Mouse (Mus musculus): Measurements from ENCODE around the gene P3h3.
A peak's percentile ranks its signal among the peaks of the same experiment; 100 is the strongest.
"Not testable (repeated sequence)": the region's sequence is repeated elsewhere in the genome, so short reads cannot be mapped to it uniquely, and the experiment has no call there.

Gene P3h3

GRCm38 (mm10) chr6:124829799-124830700 lies 27.5 kb downstream of the P3h3 start:
- DNase-seq = peak; percentile 98

DNA sequence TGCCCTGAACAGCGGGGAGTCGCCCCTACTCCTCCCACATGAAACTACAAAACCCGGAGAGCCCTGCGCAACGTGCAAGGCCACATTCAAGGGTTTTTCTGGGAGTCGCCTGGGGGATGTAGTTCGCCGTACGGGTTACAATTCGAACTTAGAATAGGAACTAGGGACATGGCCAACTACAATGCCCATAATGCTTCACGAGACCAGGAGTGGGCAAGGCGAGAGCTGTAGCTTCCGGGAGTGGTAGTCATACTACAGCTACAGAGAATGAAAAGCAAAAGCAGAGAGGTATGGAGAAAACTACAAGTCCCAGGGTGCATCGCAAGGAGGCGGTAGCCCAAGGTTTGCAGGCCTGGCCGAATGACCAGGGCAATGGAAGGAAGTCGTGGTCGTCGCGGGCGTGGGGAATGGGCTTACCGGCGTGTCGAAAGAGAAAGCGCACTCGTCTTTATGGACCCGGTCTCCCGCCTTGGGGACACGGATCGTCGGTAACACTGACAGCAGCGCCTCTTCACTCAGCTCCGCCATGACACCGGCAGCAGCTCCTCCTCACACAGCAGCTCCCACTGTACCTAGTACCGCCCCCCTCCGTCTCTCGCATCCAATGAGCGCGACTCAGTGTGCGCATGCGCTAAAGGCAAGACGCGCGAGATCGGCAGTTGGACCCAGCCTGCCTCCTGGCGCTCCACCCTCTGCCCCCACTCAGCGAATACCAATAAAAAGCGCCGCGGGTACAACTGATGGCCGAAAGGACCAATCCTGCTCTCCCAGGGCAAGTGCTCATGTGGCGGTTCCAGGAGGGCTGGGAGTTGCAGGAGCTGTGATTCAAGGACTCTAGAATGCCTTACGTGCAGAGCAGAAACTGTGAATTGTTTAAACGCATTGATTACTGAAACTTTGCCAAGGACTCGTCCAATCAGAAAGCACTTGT lies 28.4 kb downstream of the P3h3 start, which contains the start of the genes Usp5 and Cdca3:
Gene Usp5 (minus strand): TSS at position 617 of the 931 bp plus-strand sequence.
Gene Cdca3 (plus strand): TSS at position 680 of the 931 bp plus-strand sequence.
- peak; percentile 100 for DNase-seq

- peak; percentile 72 for DNase-seq
These were observed 29.4 kb downstream of the P3h3 start for GRCm38 (mm10) chr6:124828101-124828592.

- DNase-seq = no peak
These were observed 35.5 kb downstream of the P3h3 start for GRCm38 (mm10) chr6:124822049-124822448.

DNA sequence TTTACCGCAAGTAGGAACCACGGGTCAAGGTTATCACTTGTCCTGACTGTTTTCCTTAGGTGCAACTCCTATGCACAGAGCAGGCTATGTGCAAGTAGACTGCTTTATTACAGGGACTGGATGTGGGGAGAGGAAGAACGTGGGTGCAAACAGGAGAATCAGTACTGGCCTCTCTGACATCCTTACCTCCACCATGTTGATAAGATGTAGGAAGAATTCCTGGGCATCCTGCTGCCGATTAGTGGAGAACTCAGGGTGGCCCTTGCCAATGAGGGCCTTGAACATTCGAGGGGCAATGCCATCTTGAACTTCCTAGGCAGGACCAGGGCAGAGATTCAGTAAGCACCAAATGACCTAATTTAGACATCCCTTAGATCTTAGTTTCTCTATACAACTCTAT lies 36.7 kb downstream of the P3h3 start:
- no peak for DNase-seq

DNA sequence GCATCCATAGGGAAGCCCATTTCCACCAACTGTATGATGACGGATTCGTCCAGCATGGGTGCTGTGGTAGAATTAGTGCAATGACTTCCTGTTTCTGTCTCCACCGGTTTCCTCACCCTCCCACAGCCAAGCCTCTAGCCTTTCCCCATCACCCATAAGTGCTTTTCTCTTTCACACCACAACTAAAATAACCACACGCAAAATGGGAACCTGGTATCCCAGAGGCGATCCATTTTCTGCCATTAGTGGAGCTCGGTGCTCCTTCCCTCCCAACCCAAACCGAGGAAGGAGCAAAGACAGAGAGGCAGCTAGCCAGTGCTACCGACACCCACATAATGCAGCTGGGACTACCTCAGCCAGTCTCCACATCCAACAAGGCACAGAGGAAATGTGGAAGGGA lies 39.6 kb downstream of the P3h3 start:
- no peak for DNase-seq

- no peak for DNase-seq
These were observed 40.0 kb downstream of the P3h3 start for GRCm38 (mm10) chr6:124817563-124817962.

DNA sequence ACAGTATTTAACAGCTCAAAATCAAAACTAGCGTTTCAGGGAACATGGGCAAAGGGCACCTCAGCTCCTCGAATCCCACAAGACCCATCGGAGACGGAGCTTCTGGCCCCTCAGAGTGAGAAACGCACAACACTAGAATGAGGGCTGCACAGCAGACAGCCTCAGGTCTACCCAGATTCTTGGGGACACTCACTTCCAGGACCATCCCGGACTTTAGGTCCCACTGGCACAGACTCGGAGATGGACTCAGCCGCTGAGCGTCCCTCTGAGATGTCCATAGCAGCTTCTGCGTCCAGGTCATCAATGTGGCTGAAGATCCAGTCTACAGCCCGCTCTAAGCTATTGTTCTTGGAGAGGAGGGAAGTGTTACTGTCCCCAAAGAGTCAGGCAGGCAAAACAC lies 40.4 kb downstream of the P3h3 start:
- DNase-seq = no peak

DNA sequence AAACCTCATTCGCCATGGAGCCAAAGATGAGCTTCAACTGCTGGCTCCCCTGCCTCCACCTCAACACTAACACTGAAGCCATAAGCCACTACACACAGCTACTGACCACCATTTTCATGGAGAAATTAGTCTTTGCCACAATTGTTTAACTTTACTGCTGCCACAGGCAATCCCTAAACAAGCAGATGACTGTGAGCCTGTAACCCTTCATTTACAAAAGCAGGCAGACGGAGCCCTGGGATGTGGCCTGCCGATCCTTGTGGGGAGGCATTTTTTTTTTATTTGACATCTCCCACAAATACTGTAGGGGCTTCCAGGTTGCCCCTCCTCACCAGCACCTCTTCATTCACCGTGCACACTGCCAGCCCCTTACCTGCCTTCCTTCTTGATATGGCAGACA lies 40.9 kb downstream of the P3h3 start:
- no peak for DNase-seq

DNA sequence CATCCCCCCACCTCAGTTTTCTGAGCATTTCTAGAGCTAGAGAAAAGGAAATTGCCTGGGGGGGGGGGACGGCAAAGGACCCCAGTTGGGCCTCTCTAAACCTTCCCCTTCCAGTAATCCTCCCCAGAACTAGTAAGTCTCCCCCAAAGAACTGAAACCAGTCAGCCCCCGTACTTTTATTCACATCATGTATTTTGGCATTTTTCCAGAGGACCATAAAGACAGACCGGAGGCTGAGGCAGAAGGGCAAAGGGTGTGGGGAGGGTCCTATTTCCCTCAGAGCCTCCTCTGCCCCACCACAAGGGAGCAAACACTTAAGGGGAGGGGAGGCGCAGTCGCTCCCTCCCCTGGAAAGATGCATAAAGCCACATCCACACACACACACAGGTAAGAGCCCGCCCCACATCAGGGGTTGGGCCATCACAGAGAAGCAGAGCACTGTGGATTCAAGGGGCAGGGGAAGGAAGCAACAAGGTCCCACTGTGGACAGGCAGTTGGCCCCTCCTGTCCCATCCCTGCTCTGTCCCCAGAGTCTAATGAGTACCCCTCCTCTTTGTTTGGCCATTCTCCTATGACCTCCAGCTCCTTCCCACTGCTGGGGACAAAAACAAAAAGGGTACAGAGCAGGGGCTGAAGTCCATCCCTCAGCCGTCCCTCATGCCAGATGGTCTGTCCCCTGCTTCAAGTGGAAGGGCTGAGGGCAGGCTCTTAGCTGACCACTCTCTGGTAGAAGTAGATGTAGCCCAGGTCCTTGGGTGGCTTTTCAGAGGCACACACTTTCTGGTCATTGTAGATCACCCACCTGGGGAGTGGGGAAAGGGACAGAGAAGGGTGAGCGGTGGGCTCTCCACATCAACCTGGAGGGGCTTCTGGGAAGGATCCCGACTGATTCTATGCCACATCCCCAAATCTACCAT lies 42.4 kb downstream of the P3h3 start:
- DNase-seq = no peak

DNA sequence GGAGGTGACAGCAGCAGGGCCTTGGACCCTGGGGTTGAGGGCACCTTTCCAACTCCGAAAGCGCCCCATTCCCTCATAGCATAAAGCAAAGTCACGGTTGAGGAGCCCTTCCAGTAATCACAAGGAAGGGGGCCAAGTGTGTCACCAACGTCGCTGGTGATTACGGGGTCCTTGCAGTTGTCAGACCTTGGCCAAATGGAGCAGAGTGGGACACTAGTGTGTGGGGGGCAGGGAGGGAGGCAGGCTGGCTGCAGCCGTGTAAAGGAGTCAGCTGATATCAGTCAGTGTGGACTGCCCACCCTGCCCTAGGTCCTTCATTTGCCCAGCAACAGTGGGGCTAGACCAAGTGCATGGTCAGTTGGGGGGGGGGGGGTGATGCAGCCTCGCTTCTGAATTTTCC lies 43.1 kb downstream of the P3h3 start:
- no peak for DNase-seq

DNA sequence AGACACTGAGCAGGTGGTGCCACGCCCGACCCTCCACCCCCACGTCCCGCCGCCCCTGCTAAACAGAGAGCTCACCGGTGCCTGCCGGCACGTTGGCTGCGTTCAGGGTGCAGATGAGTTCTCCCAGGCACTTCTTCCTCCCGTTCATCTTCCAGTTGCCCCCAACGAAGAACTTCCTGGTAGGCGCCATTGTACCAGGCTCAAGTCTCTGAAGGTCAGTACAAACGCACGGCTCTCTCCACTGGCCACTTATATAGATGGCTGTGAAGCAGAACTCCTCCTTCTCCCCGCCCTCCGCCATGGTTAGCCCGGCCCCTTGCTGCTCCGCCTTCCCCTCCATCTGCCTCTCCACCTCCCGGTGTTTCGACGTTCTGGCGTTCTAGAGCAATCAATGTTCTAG lies 43.6 kb downstream of the P3h3 start, which contains the start of gene Tpi1:
Gene Tpi1 (minus strand): TSS at position 364 of the 400 bp plus-strand sequence.
- peak; percentile 90 for DNase-seq

GRCm38 (mm10) chr6:124813496-124813895 lies 44.1 kb downstream of the P3h3 start:
- peak; percentile 65 for DNase-seq

DNA sequence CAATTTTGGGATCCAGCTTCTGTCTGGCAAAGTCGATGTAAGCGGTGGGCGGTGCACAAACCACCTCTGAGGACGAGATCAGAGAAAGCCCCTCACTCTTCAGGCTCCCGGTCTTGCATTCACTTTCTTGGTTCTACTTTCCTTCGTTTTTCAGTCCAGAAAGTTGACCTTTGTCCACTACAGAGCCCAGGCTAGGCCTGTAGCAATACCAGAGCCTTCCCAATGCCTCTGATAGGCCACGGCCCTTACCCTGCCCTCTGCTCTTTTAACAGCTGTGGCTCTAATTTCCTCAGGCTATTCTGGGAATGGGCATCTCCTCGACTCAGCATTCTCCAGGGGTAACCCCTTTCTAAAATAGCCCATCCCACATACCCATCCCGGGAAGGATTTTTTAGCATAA lies 44.7 kb downstream of the P3h3 start:
- no peak for DNase-seq

GRCm38 (mm10) chr6:124811701-124812560 lies 45.6 kb downstream of the P3h3 start:
- DNase-seq = no peak

DNA sequence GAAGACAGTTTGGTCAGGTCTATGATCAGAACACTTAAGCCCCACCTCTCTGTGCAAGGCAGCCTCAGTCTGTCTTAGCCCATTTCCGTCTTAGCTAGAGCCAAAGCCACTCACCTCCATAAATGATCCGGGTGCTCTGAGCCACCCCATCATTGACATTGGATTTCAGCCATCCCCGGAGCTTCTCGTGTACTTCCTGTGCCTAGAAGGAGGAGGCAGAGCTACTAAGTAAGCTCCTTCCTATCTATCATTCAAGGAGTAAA lies 46.2 kb downstream of the P3h3 start:
- no peak for DNase-seq

DNA sequence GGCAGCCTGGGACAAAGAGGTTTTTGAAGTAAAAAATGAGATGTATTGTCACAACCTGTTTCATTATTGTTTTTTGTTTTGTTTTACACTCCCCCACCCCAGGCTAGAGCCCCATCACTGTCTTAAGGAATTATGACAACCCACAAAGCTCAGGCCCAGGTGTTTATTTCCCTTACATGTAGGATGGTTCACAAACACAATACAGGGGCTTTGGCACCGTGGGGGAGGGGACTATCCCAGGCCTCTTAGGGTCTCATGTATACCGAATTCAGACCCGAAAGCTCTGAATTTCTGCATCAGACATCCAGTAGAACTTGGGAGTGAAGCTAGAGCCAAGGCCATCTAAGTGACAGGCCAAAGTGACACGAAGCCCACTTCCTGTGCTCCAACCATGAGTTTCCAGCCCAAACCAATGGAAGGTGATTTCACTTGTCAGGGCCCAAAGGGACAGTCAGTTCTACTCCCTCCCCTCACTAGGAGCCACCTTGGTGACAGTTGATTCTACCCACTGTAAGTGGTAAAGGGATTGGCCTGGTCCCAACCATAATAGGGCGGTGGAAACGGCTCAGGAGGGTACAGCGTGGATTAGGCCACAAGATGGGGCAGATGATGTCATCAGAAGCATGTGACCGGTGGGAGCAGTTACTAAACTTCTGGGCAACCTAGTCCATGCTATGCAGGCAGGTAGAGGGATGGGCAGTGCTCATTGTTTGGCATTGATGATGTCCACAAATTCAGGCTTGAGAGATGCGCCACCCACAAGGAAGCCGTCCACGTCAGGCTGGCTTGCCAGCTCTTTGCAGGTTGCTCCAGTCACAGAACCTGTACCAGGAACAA lies 46.8 kb downstream of the P3h3 start:
- not testable (repeated sequence) for DNase-seq

DNA sequence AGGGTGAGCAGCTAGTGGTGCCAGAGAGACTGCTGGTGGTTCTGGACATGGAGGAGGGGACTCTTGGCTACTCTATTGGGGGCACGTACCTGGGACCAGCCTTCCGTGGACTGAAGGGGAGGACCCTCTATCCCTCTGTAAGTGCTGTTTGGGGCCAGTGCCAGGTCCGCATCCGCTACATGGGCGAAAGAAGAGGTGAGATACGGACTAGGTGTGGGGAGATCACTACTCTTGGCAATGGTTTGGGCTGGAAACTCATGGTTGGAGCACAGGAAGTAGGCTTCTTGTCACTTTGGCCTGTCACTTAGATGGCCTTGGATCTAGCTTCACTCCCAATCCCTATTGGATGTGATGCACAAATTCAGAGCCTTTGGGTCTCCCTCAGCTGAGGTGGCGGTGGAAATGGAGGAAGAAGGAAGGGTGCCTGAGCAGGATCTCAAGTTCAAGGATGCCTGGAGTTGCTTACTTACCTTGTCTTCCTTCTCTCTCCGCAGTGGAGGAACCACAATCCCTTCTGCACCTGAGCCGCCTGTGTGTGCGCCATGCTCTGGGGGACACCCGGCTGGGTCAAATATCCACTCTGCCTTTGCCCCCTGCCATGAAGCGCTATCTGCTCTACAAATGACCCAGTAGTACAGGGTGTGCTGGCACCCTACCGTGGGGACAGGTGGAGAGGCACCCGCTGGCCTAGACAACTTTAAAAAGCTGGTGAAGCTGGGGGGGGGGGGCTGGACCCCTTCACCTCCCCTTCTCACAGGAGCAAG lies 47.6 kb downstream of the P3h3 start:
- no peak for DNase-seq

DNA sequence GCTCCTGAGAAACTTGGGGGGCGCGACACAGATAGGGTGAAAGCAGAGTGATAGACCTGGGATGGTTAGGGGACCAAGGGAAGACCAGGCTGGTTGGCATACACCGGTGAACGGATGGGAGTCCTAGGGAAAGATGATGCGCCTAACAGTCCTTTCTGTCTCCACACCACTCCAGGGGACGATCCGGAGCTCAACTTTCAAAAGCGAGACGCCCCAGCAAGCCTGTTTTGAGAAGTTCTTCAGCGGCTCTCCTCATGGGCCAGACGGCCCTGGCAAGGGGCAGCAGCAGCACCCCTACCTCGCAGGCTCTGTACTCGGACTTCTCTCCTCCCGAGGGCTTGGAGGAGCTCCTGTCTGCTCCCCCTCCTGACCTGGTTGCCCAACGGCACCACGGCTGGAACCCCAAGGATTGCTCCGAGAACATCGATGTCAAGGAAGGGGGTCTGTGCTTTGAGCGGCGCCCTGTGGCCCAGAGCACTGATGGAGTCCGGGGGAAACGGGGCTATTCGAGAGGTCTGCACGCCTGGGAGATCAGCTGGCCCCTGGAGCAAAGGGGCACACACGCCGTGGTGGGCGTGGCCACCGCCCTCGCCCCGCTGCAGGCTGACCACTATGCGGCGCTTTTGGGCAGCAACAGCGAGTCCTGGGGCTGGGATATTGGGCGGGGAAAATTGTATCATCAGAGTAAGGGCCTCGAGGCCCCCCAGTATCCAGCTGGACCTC lies 48.3 kb downstream of the P3h3 start:
- peak; percentile 85 for DNase-seq
